Mouse (Mus musculus): ENCODE measurements around the gene Tas2r113. TPM values are rescaled to one million over a fixed set of nuclear protein-coding genes. Genes with fewer than 3 reads are reported as not detected.
"Not testable (repeated sequence)": the region's sequence is repeated elsewhere in the genome, so short reads cannot be mapped to it uniquely, and the experiment has no call there.

Tas2r113 gene
- not detected in 2 replicates for polyA plus RNA-seq (2014; fragmentation: Nextera tagmentation; extraction: Ambion mirVana)

GRCm38 (mm10) chr6:132892711-132893110 lies at the start of gene Tas2r113:
Gene Tas2r113, plus strand, starts transcription at chr6:132893011.
- 77% methylated on average over 1 of the region's 1 CpGs for WGBS
- Histone ChIP-seq H3K4me3 (ENCODE audit: low read depth, low read length) (no peak within 1 kb of the TSS), H3K27me3 (ENCODE audit: control insufficient read depth, insufficient read depth, low read length) (no peaks in the 10 kb centered on the region), H3K36me3 (ENCODE audit: control insufficient read depth, insufficient read depth, low read length) (no peaks in the 10 kb centered on the region), H3K27ac (ENCODE audit: low read depth, low read length) (no peak within 1 kb of the TSS), H3K4me1 (replicated peaks; ENCODE audit: control insufficient read depth, insufficient read depth, low read length) (no peaks in the 10 kb centered on the region), H3K9me3 (ENCODE audit: control insufficient read depth, low read length) (no peaks in the 10 kb centered on the region), H3K9ac (ENCODE audit: low read length) (no peak within 1 kb of the TSS), H3K4me2 (ENCODE audit: low read depth, low read length, severe bottlenecking) (no peak within 1 kb of the TSS)
- no peak for DNase-seq (ENCODE audit: low spot score)
- ATAC-seq (replicated peaks; ENCODE audit: low FRiP score) = no peak

- WGBS = 94% methylated on average over 1 of the region's 1 CpGs
- DNase-seq (ENCODE audit: low spot score) = no peak
These were observed 46.0 kb upstream of the Tas2r113 start, which contains the start of gene Tas2r123 for GRCm38 (mm10) chr6:132846842-132847241. Gene Tas2r123, plus strand, starts transcription at chr6:132847142.

GRCm38 (mm10) chr6:132855138-132855537 lies 37.7 kb upstream of the Tas2r113 start, which contains the start of gene Tas2r116:
Gene Tas2r116, plus strand, starts transcription at chr6:132855438.
- no peak for DNase-seq (ENCODE audit: low spot score)
- no peak for ATAC-seq (replicated peaks; ENCODE audit: low FRiP score)
- Histone ChIP-seq H3K4me1 (replicated peaks; ENCODE audit: control insufficient read depth, insufficient read depth, low read length) (no peaks in the 10 kb centered on the region), H3K9me3 (ENCODE audit: control insufficient read depth, low read length) (no peaks in the 10 kb centered on the region), H3K27me3 (ENCODE audit: control insufficient read depth, insufficient read depth, low read length) (no peaks in the 10 kb centered on the region), H3K36me3 (ENCODE audit: control insufficient read depth, insufficient read depth, low read length) (no peaks in the 10 kb centered on the region), H3K4me2 (ENCODE audit: low read depth, low read length, severe bottlenecking) (no peak within 1 kb of the TSS), H3K9ac (ENCODE audit: low read length) (no peak within 1 kb of the TSS), H3K4me3 (ENCODE audit: low read depth, low read length) (no peak within 1 kb of the TSS), H3K27ac (ENCODE audit: low read depth, low read length) (no peak within 1 kb of the TSS)
- WGBS = 100% methylated on average over 1 of the region's 1 CpGs

More at GRCm38 (mm10) chr6:132846842-132847241, 46.0 kb upstream of the Tas2r113 start, which contains the start of gene Tas2r123:
- no peaks in the 10 kb centered on the region for H3K4me1 ChIP-seq (replicated peaks; ENCODE audit: control insufficient read depth, insufficient read depth, low read length)
- no peak for ATAC-seq (replicated peaks; ENCODE audit: low FRiP score)
- H3K4me3 ChIP-seq (ENCODE audit: low read depth, low read length) = no peak within 1 kb of the TSS
- H3K27me3 ChIP-seq (ENCODE audit: control insufficient read depth, insufficient read depth, low read length) = no peaks in the 10 kb centered on the region
- H3K9me3 ChIP-seq (ENCODE audit: control insufficient read depth, low read length) = no peaks in the 10 kb centered on the region
- no peak within 1 kb of the TSS for H3K4me2 ChIP-seq (ENCODE audit: low read depth, low read length, severe bottlenecking)
- H3K9ac ChIP-seq (ENCODE audit: low read length) = no peak within 1 kb of the TSS
- no peak within 1 kb of the TSS for H3K27ac ChIP-seq (ENCODE audit: low read depth, low read length)
- H3K36me3 ChIP-seq (ENCODE audit: control insufficient read depth, insufficient read depth, low read length) = no peaks in the 10 kb centered on the region

DNA sequence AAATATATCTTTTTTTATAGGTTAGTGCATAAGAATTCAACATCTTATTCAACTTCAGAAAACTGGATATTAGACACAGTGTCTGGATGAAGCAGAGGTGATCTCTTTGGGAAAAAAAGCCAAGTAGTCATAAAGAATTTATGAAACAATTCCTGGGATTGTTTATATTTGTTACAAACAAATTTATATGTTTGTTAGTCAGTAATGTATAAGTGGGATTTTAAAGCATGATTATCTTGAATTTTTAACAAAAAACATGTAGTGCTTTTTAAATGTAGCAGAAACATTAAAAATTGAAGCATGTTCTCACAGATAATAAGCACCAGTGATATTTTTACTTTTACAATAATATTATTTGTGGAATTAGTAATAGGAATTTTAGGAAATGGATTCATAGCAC lies 25.1 kb upstream of the Tas2r113 start, which contains the start of gene Tas2r110:
Gene Tas2r110, plus strand, starts transcription at position 301 of the 400 bp plus-strand sequence.
- no peaks in the 10 kb centered on the region for H3K4me1 ChIP-seq (replicated peaks; ENCODE audit: control insufficient read depth, insufficient read depth, low read length)
- H3K4me2 ChIP-seq (ENCODE audit: low read depth, low read length, severe bottlenecking) = no peak within 1 kb of the TSS
- H3K4me3 ChIP-seq (ENCODE audit: low read depth, low read length) = no peak within 1 kb of the TSS
- DNase-seq (ENCODE audit: low spot score) = no peak
- no peaks in the 10 kb centered on the region for H3K36me3 ChIP-seq (ENCODE audit: control insufficient read depth, insufficient read depth, low read length)
- no peaks in the 10 kb centered on the region for H3K9me3 ChIP-seq (ENCODE audit: control insufficient read depth, low read length)
- ATAC-seq (replicated peaks; ENCODE audit: low FRiP score) = no peak
- H3K27me3 ChIP-seq (ENCODE audit: control insufficient read depth, insufficient read depth, low read length) = no peaks in the 10 kb centered on the region
- H3K9ac ChIP-seq (ENCODE audit: low read length) = no peak within 1 kb of the TSS
- H3K27ac ChIP-seq (ENCODE audit: low read depth, low read length) = no peak within 1 kb of the TSS

DNA sequence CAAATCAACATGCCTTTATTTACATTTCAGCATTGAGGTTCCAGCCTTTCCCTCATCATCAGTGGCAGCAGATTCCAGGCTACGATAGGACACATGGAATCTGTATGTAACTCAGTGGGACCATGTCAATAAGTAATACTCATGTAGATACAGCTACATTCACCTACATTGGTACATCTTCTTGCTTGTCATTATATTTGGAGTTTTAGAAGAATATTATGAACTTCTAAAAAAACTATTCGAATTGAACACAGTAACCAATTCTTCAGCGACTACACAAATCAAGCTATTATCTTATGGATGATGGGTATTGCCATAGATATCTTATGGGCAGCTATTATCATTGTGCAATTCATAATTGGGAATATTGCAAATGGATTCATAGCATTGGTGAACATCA lies 16.5 kb downstream of the Tas2r113 start, which contains the start of gene Tas2r125:
Gene Tas2r125, plus strand, starts transcription at position 301 of the 400 bp plus-strand sequence.
- DNase-seq (ENCODE audit: low spot score) (no peak), ATAC-seq (replicated peaks; ENCODE audit: low FRiP score) (no peak)
- Histone ChIP-seq H3K4me1 (replicated peaks; ENCODE audit: control insufficient read depth, insufficient read depth, low read length) (no peaks in the 10 kb centered on the region), H3K4me3 (ENCODE audit: low read depth, low read length) (no peak within 1 kb of the TSS), H3K9me3 (ENCODE audit: control insufficient read depth, low read length) (no peaks in the 10 kb centered on the region), H3K4me2 (ENCODE audit: low read depth, low read length, severe bottlenecking) (no peak within 1 kb of the TSS), H3K27me3 (ENCODE audit: control insufficient read depth, insufficient read depth, low read length) (no peaks in the 10 kb centered on the region), H3K36me3 (ENCODE audit: control insufficient read depth, insufficient read depth, low read length) (no peaks in the 10 kb centered on the region), H3K27ac (ENCODE audit: low read depth, low read length) (no peak within 1 kb of the TSS), H3K9ac (ENCODE audit: low read length) (no peak within 1 kb of the TSS)
- 79% methylated on average over 3 of the region's 3 CpGs for WGBS

DNA sequence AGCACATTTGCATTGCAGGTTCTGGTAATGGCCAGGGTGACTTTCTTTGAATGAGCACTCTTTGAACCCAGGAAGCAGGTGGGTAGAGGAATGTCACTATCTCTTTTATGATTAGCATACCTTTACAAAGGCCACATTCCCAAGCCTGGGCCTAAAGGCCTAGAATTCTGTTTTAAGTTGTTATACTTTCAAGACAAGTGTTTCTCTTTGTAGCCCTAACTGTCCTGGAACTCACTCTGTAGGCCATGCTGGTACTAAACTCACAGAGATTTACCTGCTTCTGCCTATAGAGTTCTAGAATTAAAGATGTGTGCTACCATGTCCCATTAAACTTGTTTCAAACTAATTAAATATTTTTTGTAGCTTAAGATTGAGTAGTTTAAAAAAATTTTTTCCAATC lies 48.6 kb downstream of the Tas2r113 start:
- H3K9me3 ChIP-seq (ENCODE audit: control insufficient read depth, low read length); H3K36me3 ChIP-seq (ENCODE audit: control insufficient read depth, insufficient read depth, low read length); ATAC-seq (replicated peaks; ENCODE audit: low FRiP score); H3K4me3 ChIP-seq (ENCODE audit: low read depth, low read length); H3K9ac ChIP-seq (ENCODE audit: low read length); H3K27me3 ChIP-seq (ENCODE audit: control insufficient read depth, insufficient read depth, low read length); DNase-seq (ENCODE audit: low spot score); H3K4me1 ChIP-seq (replicated peaks; ENCODE audit: control insufficient read depth, insufficient read depth, low read length); H3K27ac ChIP-seq (ENCODE audit: low read depth, low read length); H3K4me2 ChIP-seq (ENCODE audit: low read depth, low read length, severe bottlenecking): not testable (repeated sequence)

Other genes with a start within 250 kb of the Tas2r113 start
- gene A630073D07Rik, start 241.5 kb upstream of the Tas2r113 start, polyA plus RNA-seq (2014; fragmentation: Nextera tagmentation; extraction: Ambion mirVana) = not detected in 2 replicates
- not detected in 2 replicates for gene Tas2r120, start 236.1 kb upstream of the Tas2r113 start, polyA plus RNA-seq (2014; fragmentation: Nextera tagmentation; extraction: Ambion mirVana)
- gene Tas2r121, start 192.0 kb upstream of the Tas2r113 start, polyA plus RNA-seq (2014; fragmentation: Nextera tagmentation; extraction: Ambion mirVana) = not detected in 2 replicates
- gene Tas2r122, start 181.1 kb upstream of the Tas2r113 start, polyA plus RNA-seq (2014; fragmentation: Nextera tagmentation; extraction: Ambion mirVana) = not detected in 2 replicates
- gene Tas2r115, start 155.0 kb upstream of the Tas2r113 start, polyA plus RNA-seq (2014; fragmentation: Nextera tagmentation; extraction: Ambion mirVana) = not detected in 2 replicates
- gene Tas2r124, start 138.3 kb upstream of the Tas2r113 start, polyA plus RNA-seq (2014; fragmentation: Nextera tagmentation; extraction: Ambion mirVana) = not detected in 2 replicates
- not detected in 2 replicates for gene Tas2r102, start 130.9 kb upstream of the Tas2r113 start, polyA plus RNA-seq (2014; fragmentation: Nextera tagmentation; extraction: Ambion mirVana)
- gene Tas2r136, start 114.8 kb upstream of the Tas2r113 start, polyA plus RNA-seq (2014; fragmentation: Nextera tagmentation; extraction: Ambion mirVana) = not detected in 2 replicates
- gene Tas2r117, start 90.2 kb upstream of the Tas2r113 start, polyA plus RNA-seq (2014; fragmentation: Nextera tagmentation; extraction: Ambion mirVana) = not detected in 2 replicates
- not detected in 2 replicates for gene Tas2r123, start 45.9 kb upstream of the Tas2r113 start, polyA plus RNA-seq (2014; fragmentation: Nextera tagmentation; extraction: Ambion mirVana)
- not detected in 2 replicates for gene Tas2r116, start 37.6 kb upstream of the Tas2r113 start, polyA plus RNA-seq (2014; fragmentation: Nextera tagmentation; extraction: Ambion mirVana)
- not detected in 2 replicates for gene Tas2r110, start 25.0 kb upstream of the Tas2r113 start, polyA plus RNA-seq (2014; fragmentation: Nextera tagmentation; extraction: Ambion mirVana)
- gene Tas2r125, start 16.6 kb downstream of the Tas2r113 start, polyA plus RNA-seq (2014; fragmentation: Nextera tagmentation; extraction: Ambion mirVana) = not detected in 2 replicates
- not detected in 2 replicates for gene Tas2r129, start 58.1 kb downstream of the Tas2r113 start, polyA plus RNA-seq (2014; fragmentation: Nextera tagmentation; extraction: Ambion mirVana)
- not detected in 2 replicates for gene Tas2r131, start 64.9 kb downstream of the Tas2r113 start, polyA plus RNA-seq (2014; fragmentation: Nextera tagmentation; extraction: Ambion mirVana)
- gene Tas2r109, start 88.0 kb downstream of the Tas2r113 start, polyA plus RNA-seq (2014; fragmentation: Nextera tagmentation; extraction: Ambion mirVana) = not detected in 2 replicates
- not detected in 2 replicates for gene Tas2r103, start 144.1 kb downstream of the Tas2r113 start, polyA plus RNA-seq (2014; fragmentation: Nextera tagmentation; extraction: Ambion mirVana)
- not detected in 2 replicates for gene Tas2r140, start 162.8 kb downstream of the Tas2r113 start, polyA plus RNA-seq (2014; fragmentation: Nextera tagmentation; extraction: Ambion mirVana)
- 59.8 and 70.4 TPM in 2 replicates for gene Smim10l1, start 211.9 kb downstream of the Tas2r113 start, polyA plus RNA-seq (2014; fragmentation: Nextera tagmentation; extraction: Ambion mirVana)